Mouse (Mus musculus) stomach, embryonic 16.5 days (tissue): ENCODE data around the gene Pga5. TPM values are rescaled to one million over a fixed set of nuclear protein-coding genes. Genes with fewer than 3 reads are reported as not detected.

Source experiments
- ATAC-seq: fragments of 200-750 bp; cut with Nextera tagmentation; 2 replicates; pipeline ENCODE4 v1.8.0; 2017; ENCODE audit warnings: moderate number of reproducible peaks, moderate TSS enrichment; ENCODE audit not compliant: insufficient read depth, low FRiP score
- H3K27ac ChIP-seq: fragments of 300-500 bp; sonication (generic); 2 replicates; pipeline ENCODE4 v1.5.1; 2014; ENCODE audit warnings: low read length
- H3K27me3 ChIP-seq: fragments of 300-500 bp; sonication (generic); 2 replicates; pipeline ENCODE4 v1.6.1; 2014; ENCODE audit warnings: low read length, control low read depth, mixed read lengths; ENCODE audit not compliant: control insufficient read depth, insufficient read depth
- H3K36me3 ChIP-seq: fragments of 300-500 bp; sonication (generic); 2 replicates; pipeline ENCODE4 v1.6.1; 2014; ENCODE audit warnings: low read length; ENCODE audit not compliant: control insufficient read depth, insufficient read depth
- H3K4me1 ChIP-seq: fragments of 300-500 bp; sonication (generic); 2 replicates; pipeline ENCODE4 v1.6.1; 2014; ENCODE audit warnings: low read length, control low read depth, mixed read lengths; ENCODE audit not compliant: control insufficient read depth, insufficient read depth
- H3K4me2 ChIP-seq: fragments of 300-500 bp; sonication (generic); 2 replicates; pipeline ENCODE4 v1.6.1; 2014; ENCODE audit warnings: low read depth, low read length, mixed read lengths
- H3K4me3 ChIP-seq: fragments of 300-500 bp; sonication (generic); replicated peaks from 2 replicates; pipeline ENCODE4 v1.5.1; 2014; ENCODE audit warnings: mild to moderate bottlenecking, low read length
- H3K9ac ChIP-seq: fragments of 300-500 bp; sonication (generic); 2 replicates; pipeline ENCODE4 v1.6.1; 2014; ENCODE audit warnings: low read length
- H3K9me3 ChIP-seq: fragments of 300-500 bp; sonication (generic); replicated peaks from 2 replicates; pipeline ENCODE4 v1.6.1; 2016; ENCODE audit warnings: low read length, control low read depth; ENCODE audit not compliant: control insufficient read depth
- WGBS: fragments of 180-500 bp; shearing (Covaris S2); extraction: QIAGEN DNeasy Blood & Tissue Kit; methylation state at CpG from one replicate; pipeline ENCODE4 v1.1.7; 2014; 5-methylcytosine and 5-hydroxymethylcytosine counted together
- polyA plus RNA-seq: library from polyadenylated mRNA; unstranded; fragments of >200 nt; fragmentation: Nextera tagmentation; extraction: Ambion mirVana; gene quantifications from 2 replicates; pipeline ENCODE4 v1.2.1, GENCODE M21; 2015

The Pga5 gene
- polyA plus RNA-seq, 1 experiment from 2014 or later = 139 TPM

GRCm38 (mm10) chr19:10695801-10696200, 17.9 kb upstream of the Pga5 start:
- H3K4me1 ChIP-seq = peaks cover 64% of the 10 kb centered on the region
- no peaks in the 10 kb centered on the region for H3K36me3 ChIP-seq
- no peak for ATAC-seq
- no peaks in the 10 kb centered on the region for H3K27me3 ChIP-seq
- H3K27ac ChIP-seq = peak overlapping the region; percentile 26
- H3K9me3 ChIP-seq = no peaks in the 10 kb centered on the region
- H3K4me2 ChIP-seq = no peak overlapping the region
- H3K9ac ChIP-seq = peak overlapping the region; percentile 3
- WGBS = 57% methylated on average over 7 of the region's 7 CpGs
- no peak overlapping the region for H3K4me3 ChIP-seq

- H3K36me3 ChIP-seq = no peaks in the 10 kb centered on the region
- H3K4me3 ChIP-seq = no peak overlapping the region
- no peaks in the 10 kb centered on the region for H3K9me3 ChIP-seq
- H3K4me1 ChIP-seq = peaks cover 60% of the 10 kb centered on the region
- ATAC-seq = no peak
- 78% methylated on average over 10 of the region's 10 CpGs for WGBS
- H3K4me2 ChIP-seq = no peak overlapping the region
- no peak overlapping the region for H3K9ac ChIP-seq
- H3K27ac ChIP-seq = peak overlapping the region; percentile 44; the same call in 1 of the 2 replicates
- H3K27me3 ChIP-seq = no peaks in the 10 kb centered on the region
Observed at GRCm38 (mm10) chr19:10693926-10694682, 16.2 kb upstream of the Pga5 start.

GRCm38 (mm10) chr19:10692361-10692760, 14.5 kb upstream of the Pga5 start:
- H3K27ac ChIP-seq = peak overlapping the region; percentile 94

GRCm38 (mm10) chr19:10691660-10692059, 13.8 kb upstream of the Pga5 start:
- Histone ChIP-seq H3K36me3 (no peaks in the 10 kb centered on the region), H3K9ac (peak overlapping the region; percentile 31; the same call in 1 of the 2 replicates), H3K4me3 (no peak overlapping the region), H3K4me2 (peak overlapping the region; percentile 80; the same call in 1 of the 2 replicates), H3K27me3 (no peaks in the 10 kb centered on the region), H3K4me1 (peaks cover 43% of the 10 kb centered on the region), H3K27ac (peak overlapping the region; percentile 94), H3K9me3 (no peaks in the 10 kb centered on the region)
- WGBS = 64% methylated on average over 3 of the region's 3 CpGs
- ATAC-seq = no peak

More at GRCm38 (mm10) chr19:10692361-10692760, 14.5 kb upstream of the Pga5 start:
- Histone ChIP-seq H3K9ac (peak overlapping the region; percentile 31; the same call in 1 of the 2 replicates), H3K27me3 (no peaks in the 10 kb centered on the region), H3K4me3 (no peak overlapping the region), H3K4me2 (no peak overlapping the region), H3K4me1 (peaks cover 49% of the 10 kb centered on the region), H3K36me3 (no peaks in the 10 kb centered on the region), H3K9me3 (no peaks in the 10 kb centered on the region)
- WGBS = 79% methylated on average over 4 of the region's 4 CpGs
- no peak for ATAC-seq

GRCm38 (mm10) chr19:10691121-10691520, 13.2 kb upstream of the Pga5 start:
- 84% methylated on average over 4 of the region's 4 CpGs for WGBS
- H3K4me1 ChIP-seq = peaks cover 43% of the 10 kb centered on the region
- peak overlapping the region; percentile 37; the same call in 1 of the 2 replicates for H3K9ac ChIP-seq
- H3K27me3 ChIP-seq = no peaks in the 10 kb centered on the region
- no peak for ATAC-seq
- no peak overlapping the region; the same call in 1 of the 2 replicates for H3K4me3 ChIP-seq
- peak overlapping the region; percentile 94 for H3K27ac ChIP-seq
- peak overlapping the region; percentile 80; the same call in 1 of the 2 replicates for H3K4me2 ChIP-seq
- H3K36me3 ChIP-seq = no peaks in the 10 kb centered on the region
- H3K9me3 ChIP-seq = no peaks in the 10 kb centered on the region

GRCm38 (mm10) chr19:10690336-10690735, 12.5 kb upstream of the Pga5 start:
- peak overlapping the region; percentile 81 for H3K9ac ChIP-seq
- ATAC-seq = no peak
- peak overlapping the region; percentile 80 for H3K4me2 ChIP-seq
- no peaks in the 10 kb centered on the region for H3K9me3 ChIP-seq
- H3K27ac ChIP-seq = peak overlapping the region; percentile 94
- H3K27me3 ChIP-seq = no peaks in the 10 kb centered on the region
- peaks cover 38% of the 10 kb centered on the region for H3K4me1 ChIP-seq
- H3K36me3 ChIP-seq = no peaks in the 10 kb centered on the region
- 50% methylated on average over 3 of the region's 3 CpGs for WGBS
- peak overlapping the region; percentile 60 for H3K4me3 ChIP-seq

- Histone ChIP-seq H3K27ac (peak overlapping the region; percentile 94), H3K27me3 (no peaks in the 10 kb centered on the region), H3K36me3 (no peaks in the 10 kb centered on the region), H3K9me3 (no peaks in the 10 kb centered on the region), H3K4me3 (peak overlapping the region; percentile 60), H3K9ac (peak overlapping the region; percentile 81), H3K4me1 (peaks cover 33% of the 10 kb centered on the region), H3K4me2 (peak overlapping the region; percentile 80)
- no peak for ATAC-seq
- 28% methylated on average over 5 of the region's 5 CpGs for WGBS
Observed at GRCm38 (mm10) chr19:10689470-10690166, 11.7 kb upstream of the Pga5 start.

- Histone ChIP-seq H3K9me3 (no peaks in the 10 kb centered on the region), H3K9ac (peak within 1 kb of the TSS; percentile 81), H3K36me3 (no peaks in the 10 kb centered on the region), H3K27ac (peak within 1 kb of the TSS; percentile 94), H3K27me3 (no peaks in the 10 kb centered on the region), H3K4me1 (peaks cover 29% of the 10 kb centered on the region), H3K4me3 (peak within 1 kb of the TSS; percentile 60), H3K4me2 (peak within 1 kb of the TSS; percentile 80)
- WGBS = under 1% methylated on average over 73 of the region's 74 CpGs
- ATAC-seq = peak; percentile 91
Observed at GRCm38 (mm10) chr19:10688537-10689352, 10.9 kb upstream of the Pga5 start, which contains the start of gene Vps37c. Gene Vps37c, plus strand, starts transcription at chr19:10688735.
